Mouse (Mus musculus) bone marrow macrophage, adult 2 months (primary cell): ENCODE results near the gene Atp2b1.

ENCODE experiments used
- CTCF ChIP-seq: IDR thresholded peaks from 2 replicates; pipeline ENCODE4 v1.5.1; 2012; ENCODE audit warnings: low read depth, mild to moderate bottlenecking, low read length, moderate library complexity
- POLR2A ChIP-seq: IDR thresholded peaks from 2 replicates; pipeline ENCODE4 v1.6.1; 2012; ENCODE audit warnings: mild to moderate bottlenecking, low read depth, low read length, borderline replicate concordance

- TF ChIP-seq CTCF (no peak), POLR2A (no peak)
These were observed 31.6 kb upstream of the Atp2b1 start for GRCm38 (mm10) chr10:98882587-98882986.
